Mouse (Mus musculus): ENCODE data around the gene Ccdc124.

GRCm38 (mm10) chr8:70853863-70854262 is 19.9 kb downstream of the Ccdc124 start:
- TF ChIP-seq CHD2 (IDR thresholded peaks at IDR 0.05; ENCODE audit: low read depth, low read length) (no peak), ZNF384 (IDR thresholded peaks at IDR 0.05; ENCODE audit: low read depth, low read length) (no peak)
